Mouse (Mus musculus) spleen, postnatal 0 days (tissue): ENCODE measurements around the gene Nup43. TPM values are rescaled to one million over a fixed set of nuclear protein-coding genes. Genes with fewer than 3 reads are reported as not detected.

Experiments used
- polyA plus RNA-seq: library from polyadenylated mRNA; unstranded; fragments of >200 nt; fragmentation: Nextera tagmentation; extraction: Ambion mirVana; gene quantifications from 2 replicates; pipeline ENCODE4 v1.2.1, GENCODE M21; 2015

Gene Nup43
- polyA plus RNA-seq = 28.9 and 29.8 TPM in 2 replicates

GRCm38 (mm10) chr10:7667342-7667802 lies at the start of gene Nup43:
TSS of gene Nup43 (plus strand) at chr10:7667503.

GRCm38 (mm10) chr10:7680731-7681301 lies 13.5 kb downstream of the Nup43 start, which contains the start of the genes Pcmt1 and Lats1:
TSS of gene Pcmt1 (minus strand) at chr10:7681136.
TSS of gene Lats1 (plus strand) at chr10:7681214.

GRCm38 (mm10) chr10:7725751-7726500 lies 58.6 kb downstream of the Nup43 start, which contains the start of gene Katna1:
TSS of gene Katna1 (plus strand) at chr10:7726000.

Other genes starting within 250 kb of the Nup43 start
- 2.7 and 3.3 TPM in 2 replicates for gene Ulbp1, start 193.9 kb upstream of the Nup43 start, polyA plus RNA-seq
- gene Lrp11, start 77.7 kb upstream of the Nup43 start, polyA plus RNA-seq = 0.58 and 0.84 TPM in 2 replicates
- gene Pcmt1, start 13.6 kb downstream of the Nup43 start, polyA plus RNA-seq = 126 and 129 TPM in 2 replicates
- 3.1 and 3.7 TPM in 2 replicates for gene Lats1, start 13.7 kb downstream of the Nup43 start, polyA plus RNA-seq
- 36.3 and 37.3 TPM in 2 replicates for gene Katna1, start 58.5 kb downstream of the Nup43 start, polyA plus RNA-seq
- 56.3 and 60.2 TPM in 2 replicates for gene Ginm1, start 125.3 kb downstream of the Nup43 start, polyA plus RNA-seq
- 32.9 and 33.1 TPM in 2 replicates for gene Ppil4, start 125.4 kb downstream of the Nup43 start, polyA plus RNA-seq
- 0.82 and 1.1 TPM in 2 replicates for gene Zc3h12d, start 165.0 kb downstream of the Nup43 start, polyA plus RNA-seq